Mouse (Mus musculus) embryonic facial prominence, embryonic 14.5 days (tissue): ENCODE measurements around the gene A930004D18Rik. TPM values are rescaled to one million over a fixed set of nuclear protein-coding genes. Genes with fewer than 3 reads are reported as not detected.

Experiments
- ATAC-seq: fragments of 200-750 bp; cut with Nextera tagmentation; 2 replicates; pipeline ENCODE4 v1.8.0; 2017; ENCODE audit warnings: low read depth, moderate number of reproducible peaks, moderate TSS enrichment
- DNase-seq: peaks from one replicate; pipeline ENCODE4 v3.0.0-alpha.2; 2015; ENCODE audit warnings: low spot score
- H3K27ac ChIP-seq: fragments of 300-500 bp; sonication (generic); replicated peaks from 2 replicates; pipeline ENCODE4 v1.5.1; 2014; ENCODE audit warnings: low read depth, mild to moderate bottlenecking, low read length, moderate library complexity
- H3K27me3 ChIP-seq: fragments of 300-500 bp; sonication (generic); replicated peaks from 2 replicates; pipeline ENCODE4 v1.6.1; 2014; ENCODE audit warnings: low read length; ENCODE audit not compliant: control insufficient read depth, insufficient read depth
- H3K36me3 ChIP-seq: fragments of 300-500 bp; sonication (generic); 2 replicates; pipeline ENCODE4 v1.6.1; 2014; ENCODE audit warnings: low read length, mixed read lengths; ENCODE audit not compliant: control insufficient read depth, insufficient read depth
- H3K4me1 ChIP-seq: fragments of 300-500 bp; sonication (generic); 2 replicates; pipeline ENCODE4 v1.6.1; 2014; ENCODE audit warnings: antibody characterized with exemption, low read length; ENCODE audit not compliant: control insufficient read depth, insufficient read depth
- H3K4me2 ChIP-seq: fragments of 300-500 bp; sonication (generic); 2 replicates; pipeline ENCODE4 v1.6.1; 2014; ENCODE audit warnings: low read depth, mild to moderate bottlenecking, low read length, moderate library complexity, mixed read lengths
- H3K4me3 ChIP-seq: fragments of 300-500 bp; sonication (generic); 2 replicates; pipeline ENCODE4 v1.5.1; 2014; ENCODE audit warnings: low read depth, mild to moderate bottlenecking, low read length
- H3K9ac ChIP-seq: fragments of 300-500 bp; sonication (generic); 2 replicates; pipeline ENCODE4 v1.6.1; 2014; ENCODE audit warnings: low read depth, mild to moderate bottlenecking, low read length, moderate library complexity, mixed read lengths
- H3K9me3 ChIP-seq: fragments of 300-500 bp; sonication (generic); 2 replicates; pipeline ENCODE4 v1.6.1; 2016; ENCODE audit warnings: low read length; ENCODE audit not compliant: control insufficient read depth
- WGBS: fragments of 180-500 bp; shearing (Covaris S2); extraction: QIAGEN DNeasy Blood & Tissue Kit; methylation state at CpG from one replicate; pipeline ENCODE4 v1.1.7; 2014; 5-methylcytosine and 5-hydroxymethylcytosine counted together
- polyA plus RNA-seq: library from polyadenylated mRNA; unstranded; fragments of >200 nt; fragmentation: Nextera tagmentation; extraction: Ambion mirVana; gene quantifications from 2 replicates; pipeline ENCODE4 v1.2.1, GENCODE M21; 2014

The A930004D18Rik gene
- polyA plus RNA-seq, 1 experiment from 2014 or later = 6.9 TPM

DNA sequence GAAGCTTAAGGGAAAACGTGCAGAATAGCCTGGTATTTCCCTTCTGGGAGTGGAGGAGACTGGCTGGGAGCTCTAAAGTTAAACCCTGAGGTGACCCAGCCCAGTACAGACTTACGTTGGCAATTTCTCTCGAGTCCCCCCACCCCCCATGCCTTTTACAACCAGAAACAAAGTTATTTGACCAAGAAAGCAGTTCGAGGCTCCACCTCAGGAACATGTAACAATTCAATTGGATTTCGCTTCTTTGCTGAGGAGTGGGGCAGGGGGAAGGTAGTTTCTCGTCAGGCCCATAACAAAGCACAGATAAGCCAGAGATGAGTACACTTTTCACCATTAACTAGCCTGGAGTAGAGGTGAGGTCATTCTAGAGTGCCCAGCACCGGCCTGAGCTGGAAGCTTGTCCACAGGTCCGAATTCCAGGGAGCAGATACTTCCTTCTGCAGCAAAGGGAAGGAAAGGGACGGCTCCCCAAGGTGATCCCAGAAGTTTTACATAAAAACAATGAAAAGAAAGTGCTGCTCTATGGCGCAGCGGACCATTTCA is 11.8 kb upstream of the A930004D18Rik start:
- ATAC-seq = no peak
- peaks cover 30% of the 10 kb centered on the region for H3K4me1 ChIP-seq
- 5% methylated on average over 11 of the region's 11 CpGs for WGBS
- H3K36me3 ChIP-seq = no peaks in the 10 kb centered on the region
- H3K27me3 ChIP-seq = no peaks in the 10 kb centered on the region
- H3K4me2 ChIP-seq = peak overlapping the region; percentile 89
- peak overlapping the region; percentile 99 for H3K27ac ChIP-seq
- H3K4me3 ChIP-seq = peak overlapping the region; percentile 91
- H3K9me3 ChIP-seq = no peaks in the 10 kb centered on the region
- DNase-seq = peak; percentile 77
- peak overlapping the region; percentile 100 for H3K9ac ChIP-seq

DNA sequence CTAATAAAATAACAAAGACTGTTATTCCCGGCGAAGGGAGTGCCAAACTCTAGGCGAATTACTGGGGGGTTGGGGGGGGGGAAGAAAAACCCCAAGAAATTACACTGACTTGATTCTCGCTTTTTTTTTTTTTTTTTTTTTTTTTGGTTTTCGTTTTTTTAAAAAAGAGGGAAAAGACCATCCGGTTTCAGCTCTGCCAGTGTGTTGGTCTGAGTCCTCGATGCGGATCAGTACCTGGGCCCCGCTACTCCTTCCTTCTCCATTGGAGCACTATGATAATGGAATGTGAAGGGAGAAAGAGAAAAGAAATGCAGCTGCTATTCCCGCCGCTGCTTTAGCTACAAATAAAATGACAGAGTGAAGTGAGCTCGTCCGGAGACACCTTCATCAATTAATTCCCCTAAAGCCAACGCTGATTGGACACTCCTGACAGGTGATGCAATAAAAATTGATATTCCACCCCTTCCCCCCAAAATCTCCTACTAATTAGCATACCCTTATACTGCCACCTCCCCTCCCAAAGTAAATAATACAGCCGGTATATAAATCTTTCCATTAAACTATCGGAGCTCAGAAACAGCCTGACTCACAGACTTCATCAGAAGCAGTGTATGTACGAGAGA is 11.0 kb upstream of the A930004D18Rik start, which contains the start of gene Skida1:
Gene Skida1 (minus strand): TSS at position 599 of the 623 bp plus-strand sequence.
- H3K4me1 ChIP-seq = peaks cover 28% of the 10 kb centered on the region
- DNase-seq (peak; percentile 86), ATAC-seq (peak; percentile 27)
- H3K36me3 ChIP-seq = no peaks in the 10 kb centered on the region
- H3K9ac ChIP-seq = peak within 1 kb of the TSS; percentile 100
- no peaks in the 10 kb centered on the region for H3K27me3 ChIP-seq
- peak within 1 kb of the TSS; percentile 89 for H3K4me2 ChIP-seq
- no peaks in the 10 kb centered on the region for H3K9me3 ChIP-seq
- peak within 1 kb of the TSS; percentile 91 for H3K4me3 ChIP-seq
- WGBS = under 1% methylated on average over 17 of the region's 17 CpGs
- peak within 1 kb of the TSS; percentile 99 for H3K27ac ChIP-seq

DNA sequence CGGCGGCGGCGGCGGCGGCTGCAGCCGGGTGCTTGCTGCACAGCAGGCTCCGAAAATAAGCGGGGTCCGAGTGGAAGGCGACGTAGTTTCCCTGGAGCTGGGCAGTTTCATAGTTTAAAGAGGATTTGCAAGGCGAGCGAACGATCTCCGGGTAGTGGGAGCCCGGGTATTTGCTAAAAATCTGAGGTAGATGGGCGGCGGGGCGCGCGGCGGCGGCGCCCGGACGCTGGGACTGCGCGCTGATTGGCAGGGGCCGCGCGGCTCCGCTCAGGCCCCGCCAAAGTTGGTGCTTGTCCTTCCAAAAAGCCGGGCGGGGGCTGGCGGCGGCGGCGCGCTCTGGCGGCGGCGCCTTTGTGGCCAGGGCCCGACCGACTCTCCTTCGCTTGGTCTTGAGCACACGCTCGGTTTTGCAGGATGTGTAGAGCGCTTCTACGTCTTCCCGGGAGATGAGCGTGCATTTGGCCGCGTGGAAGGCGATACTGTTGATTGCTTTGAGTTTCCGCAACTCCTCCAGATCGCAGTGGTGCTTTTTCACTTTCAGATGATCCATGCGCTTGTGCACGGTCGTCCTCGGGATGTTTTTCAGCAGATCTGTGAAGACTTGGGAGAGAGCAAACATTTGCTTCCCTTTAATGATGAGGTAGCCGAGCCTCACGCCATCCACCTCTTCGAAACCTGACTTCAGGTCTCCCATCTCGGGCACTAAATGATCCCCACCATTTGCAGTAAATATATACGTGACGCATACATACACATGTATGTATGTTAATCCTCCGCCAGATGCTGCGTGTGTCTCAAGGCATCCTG is 10.3 kb upstream of the A930004D18Rik start:
- Histone ChIP-seq H3K27me3 (no peaks in the 10 kb centered on the region), H3K36me3 (no peaks in the 10 kb centered on the region)
- 1% methylated on average over 32 of the region's 70 CpGs for WGBS

DNA sequence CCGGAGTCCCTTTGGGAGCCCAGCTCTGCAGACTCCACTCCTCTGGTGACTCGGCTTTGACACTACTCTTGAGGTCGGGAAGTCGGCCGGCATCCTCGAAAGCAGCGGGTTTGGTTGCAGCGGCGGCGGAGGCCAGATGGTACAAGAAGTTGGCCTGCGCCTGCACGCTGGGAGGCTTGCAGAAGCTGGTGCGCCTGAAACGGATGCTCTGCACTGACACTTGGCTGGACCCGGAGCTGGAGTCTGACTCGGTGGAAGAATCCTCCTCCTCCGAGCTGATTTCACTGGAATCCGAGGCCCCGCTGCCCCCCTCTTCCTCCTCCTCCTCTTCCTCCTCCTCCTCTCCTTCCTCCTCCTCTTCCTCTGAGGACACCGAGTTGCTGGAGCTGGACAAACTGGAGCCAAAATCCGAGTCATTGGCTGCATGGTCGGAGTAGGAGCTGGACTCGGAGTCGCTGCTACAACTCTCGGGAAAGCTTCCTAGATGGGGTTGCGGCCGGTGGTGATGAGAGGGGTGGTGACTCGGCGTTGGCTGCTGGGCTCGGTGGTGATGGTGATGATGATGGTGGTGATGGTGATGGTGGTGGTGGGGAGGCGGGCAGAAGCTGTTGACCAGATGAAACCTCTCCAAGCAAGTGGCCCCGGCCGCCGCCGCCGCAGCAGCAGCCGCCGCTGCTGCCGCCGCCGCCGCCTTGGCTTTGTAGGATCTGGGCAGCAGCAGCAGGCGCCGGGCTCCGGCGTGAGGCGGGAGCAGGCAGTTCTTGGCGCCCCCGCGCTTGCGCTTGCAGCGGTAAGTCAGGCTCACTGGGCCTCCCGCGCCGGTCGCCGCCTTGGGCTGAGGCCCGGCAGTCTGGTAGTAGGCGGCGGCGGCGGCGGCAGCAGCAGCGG is 9.5 kb upstream of the A930004D18Rik start:
- H3K4me2 ChIP-seq = peak overlapping the region; percentile 89
- H3K4me1 ChIP-seq = peaks cover 36% of the 10 kb centered on the region
- ATAC-seq (peak; percentile 17; the same call in 1 of the 2 replicates), DNase-seq (peak; percentile 68)
- WGBS = under 1% methylated on average over 46 of the region's 64 CpGs
- peak overlapping the region; percentile 100 for H3K9ac ChIP-seq
- no peaks in the 10 kb centered on the region for H3K36me3 ChIP-seq
- H3K9me3 ChIP-seq = no peaks in the 10 kb centered on the region
- peak overlapping the region; percentile 99 for H3K27ac ChIP-seq
- no peaks in the 10 kb centered on the region for H3K27me3 ChIP-seq
- peak overlapping the region; percentile 91 for H3K4me3 ChIP-seq

More for the DNA sequence above, 10.3 kb upstream of the A930004D18Rik start:
- Histone ChIP-seq H3K9ac (peak overlapping the region; percentile 100), H3K4me1 (peaks cover 32% of the 10 kb centered on the region), H3K4me3 (peak overlapping the region; percentile 91), H3K9me3 (no peaks in the 10 kb centered on the region), H3K4me2 (peak overlapping the region; percentile 89), H3K27ac (peak overlapping the region; percentile 99)
- ATAC-seq (peak; percentile 79), DNase-seq (peak; percentile 84)

DNA sequence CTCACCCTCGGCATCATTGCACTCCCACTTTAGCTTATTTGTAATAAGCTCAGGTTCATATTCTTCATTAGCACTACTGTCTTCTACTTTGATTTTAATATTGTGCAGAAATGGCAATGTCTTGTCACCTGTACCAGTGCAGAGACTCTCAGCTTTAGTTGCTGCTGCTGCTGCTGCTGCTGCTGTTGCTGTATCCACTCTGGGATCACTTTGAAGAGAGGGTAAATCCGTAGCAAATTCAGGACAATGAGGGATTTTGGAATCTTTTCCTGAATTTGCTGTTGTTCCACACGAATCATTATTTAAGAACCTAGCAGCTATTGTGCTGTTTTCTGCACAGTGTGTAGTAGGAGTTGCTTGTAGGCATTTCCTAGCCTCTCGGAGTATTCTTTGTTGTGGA is 8.6 kb upstream of the A930004D18Rik start:
- Histone ChIP-seq H3K27ac (peak overlapping the region; percentile 99), H3K9ac (peak overlapping the region; percentile 100), H3K27me3 (no peaks in the 10 kb centered on the region), H3K9me3 (no peaks in the 10 kb centered on the region), H3K36me3 (no peaks in the 10 kb centered on the region), H3K4me2 (peak overlapping the region; percentile 89), H3K4me3 (peak overlapping the region; percentile 91), H3K4me1 (peaks cover 35% of the 10 kb centered on the region)
- DNase-seq (no peak), ATAC-seq (no peak)
- WGBS = 0% methylated on average over 4 of the region's 4 CpGs

DNA sequence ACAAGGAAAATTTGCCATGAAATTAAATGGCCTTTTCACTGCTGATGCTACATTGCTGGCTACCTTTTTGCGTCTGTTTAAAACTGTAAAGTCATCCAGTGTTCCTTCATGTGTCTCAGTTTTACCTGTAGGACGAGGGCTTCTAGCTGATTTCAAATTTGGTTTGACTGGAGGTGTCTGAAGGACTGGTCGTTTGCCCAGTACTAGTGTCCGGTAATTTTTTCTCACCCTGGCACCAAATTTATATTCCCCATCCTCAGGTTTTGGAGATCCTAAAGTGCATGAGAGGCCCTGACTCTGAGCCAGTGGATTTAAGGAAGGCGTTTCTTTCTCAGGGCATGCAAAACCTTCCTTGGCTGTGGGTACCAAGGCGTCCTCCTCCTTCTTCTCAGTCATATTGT is 8.2 kb upstream of the A930004D18Rik start:
- DNase-seq = no peak
- 3% methylated on average over 6 of the region's 6 CpGs for WGBS

DNA sequence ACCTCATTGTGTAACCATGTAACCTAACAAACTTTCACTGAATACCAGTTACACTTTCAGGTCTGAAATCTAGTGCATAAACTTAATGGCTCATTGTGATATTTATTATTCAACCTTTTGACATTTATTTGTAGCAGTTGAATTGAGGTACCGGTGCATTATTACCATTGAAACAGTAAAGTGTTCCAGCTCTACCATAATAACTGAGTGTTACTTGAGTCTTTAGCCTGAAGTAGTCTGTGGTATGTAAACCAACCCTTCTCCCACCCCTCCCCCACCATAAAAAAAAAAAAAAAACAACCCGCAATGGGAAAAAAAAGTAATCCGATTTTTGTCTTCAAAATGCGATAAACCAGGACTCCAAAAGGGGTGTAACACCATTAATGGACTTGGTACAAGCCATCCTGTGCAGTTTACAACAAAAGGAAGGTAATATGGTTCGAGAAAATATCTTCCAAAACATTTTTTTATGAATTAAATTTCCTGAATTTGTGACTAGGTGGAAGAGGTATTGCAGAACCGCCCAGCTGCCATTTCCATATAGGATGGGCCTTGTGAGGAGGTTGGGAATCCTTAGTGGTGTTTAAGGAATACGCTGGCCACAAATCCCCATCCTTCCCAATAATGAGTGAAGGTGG is 7.7 kb upstream of the A930004D18Rik start:
- Histone ChIP-seq H3K36me3 (no peaks in the 10 kb centered on the region), H3K9me3 (no peaks in the 10 kb centered on the region), H3K4me1 (peaks cover 43% of the 10 kb centered on the region), H3K9ac (peak overlapping the region; percentile 100), H3K4me3 (peak overlapping the region; percentile 91), H3K27ac (peak overlapping the region; percentile 99), H3K4me2 (peak overlapping the region; percentile 89), H3K27me3 (no peaks in the 10 kb centered on the region)
- ATAC-seq (no peak), DNase-seq (no peak)
- WGBS = 4% methylated on average over 7 of the region's 7 CpGs

More for the DNA sequence above, 8.2 kb upstream of the A930004D18Rik start:
- Histone ChIP-seq H3K9me3 (no peaks in the 10 kb centered on the region), H3K4me1 (peaks cover 37% of the 10 kb centered on the region), H3K9ac (peak overlapping the region; percentile 100), H3K36me3 (no peaks in the 10 kb centered on the region), H3K27ac (peak overlapping the region; percentile 99), H3K4me2 (peak overlapping the region; percentile 89), H3K4me3 (peak overlapping the region; percentile 91), H3K27me3 (no peaks in the 10 kb centered on the region)
- no peak for ATAC-seq
